Mouse (Mus musculus) kidney, adult 2 months (tissue): ENCODE measurements around the gene Sgpp1. TPM values are rescaled to one million over a fixed set of nuclear protein-coding genes. Genes with fewer than 3 reads are reported as not detected.

Source experiments
- DNase-seq: peaks from one replicate; pipeline ENCODE4 v3.0.0; 2021
- H3K27ac ChIP-seq: fragments of 200-500 bp; 2 replicates; pipeline ENCODE4 v1.5.1; 2012; ENCODE audit warnings: low read depth, low read length, control low read depth, inconsistent platforms; ENCODE audit not compliant: insufficient read depth
- H3K27me3 ChIP-seq: fragments of 200-500 bp; replicated peaks from 2 replicates; pipeline ENCODE4 v1.6.1; 2012; ENCODE audit warnings: mild to moderate bottlenecking, moderate library complexity, low read length, inconsistent platforms; ENCODE audit not compliant: control insufficient read depth, insufficient read depth
- H3K36me3 ChIP-seq: fragments of 200-500 bp; 2 replicates; pipeline ENCODE4 v1.6.1; 2012; ENCODE audit warnings: mild to moderate bottlenecking, moderate library complexity, low read length, inconsistent platforms; ENCODE audit not compliant: control insufficient read depth, insufficient read depth
- H3K4me1 ChIP-seq: fragments of 200-500 bp; 2 replicates; pipeline ENCODE4 v1.6.1; 2011; ENCODE audit warnings: low read length; ENCODE audit not compliant: control insufficient read depth, insufficient read depth
- H3K4me3 ChIP-seq: fragments of 200-500 bp; 2 replicates; pipeline ENCODE4 v1.5.1; 2011; ENCODE audit warnings: mild to moderate bottlenecking, low read depth, low read length, control low read depth; ENCODE audit not compliant: insufficient read depth
- CTCF ChIP-seq: fragments of 200-500 bp; conservative IDR thresholded peaks from 2 replicates; pipeline ENCODE4 v1.5.1; 2011; ENCODE audit warnings: low read depth, mild to moderate bottlenecking, control low read depth, low read length, moderate library complexity, mixed read lengths; ENCODE audit not compliant: insufficient read depth, insufficient read length
- POLR2A ChIP-seq: fragments of 200-500 bp; IDR thresholded peaks from one replicate; pipeline ENCODE4 v1.6.1; 2011; ENCODE audit warnings: low read depth, low read length, control low read depth
- WGBS: fragments of 180-500 bp; shearing (Covaris S2); methylation state at CpG from one replicate; pipeline ENCODE4 v1.1.7; 2018; 5-methylcytosine and 5-hydroxymethylcytosine counted together
- polyA plus RNA-seq: library from polyadenylated mRNA; depleted of rRNA; stranded (reverse); fragments of >200 nt; gene quantifications from 2 replicates; pipeline ENCODE4 v1.2.3, GENCODE M21; 2012; rRNA removed

Gene Sgpp1
- 77.7 and 78.3 TPM in 2 replicates for polyA plus RNA-seq

DNA sequence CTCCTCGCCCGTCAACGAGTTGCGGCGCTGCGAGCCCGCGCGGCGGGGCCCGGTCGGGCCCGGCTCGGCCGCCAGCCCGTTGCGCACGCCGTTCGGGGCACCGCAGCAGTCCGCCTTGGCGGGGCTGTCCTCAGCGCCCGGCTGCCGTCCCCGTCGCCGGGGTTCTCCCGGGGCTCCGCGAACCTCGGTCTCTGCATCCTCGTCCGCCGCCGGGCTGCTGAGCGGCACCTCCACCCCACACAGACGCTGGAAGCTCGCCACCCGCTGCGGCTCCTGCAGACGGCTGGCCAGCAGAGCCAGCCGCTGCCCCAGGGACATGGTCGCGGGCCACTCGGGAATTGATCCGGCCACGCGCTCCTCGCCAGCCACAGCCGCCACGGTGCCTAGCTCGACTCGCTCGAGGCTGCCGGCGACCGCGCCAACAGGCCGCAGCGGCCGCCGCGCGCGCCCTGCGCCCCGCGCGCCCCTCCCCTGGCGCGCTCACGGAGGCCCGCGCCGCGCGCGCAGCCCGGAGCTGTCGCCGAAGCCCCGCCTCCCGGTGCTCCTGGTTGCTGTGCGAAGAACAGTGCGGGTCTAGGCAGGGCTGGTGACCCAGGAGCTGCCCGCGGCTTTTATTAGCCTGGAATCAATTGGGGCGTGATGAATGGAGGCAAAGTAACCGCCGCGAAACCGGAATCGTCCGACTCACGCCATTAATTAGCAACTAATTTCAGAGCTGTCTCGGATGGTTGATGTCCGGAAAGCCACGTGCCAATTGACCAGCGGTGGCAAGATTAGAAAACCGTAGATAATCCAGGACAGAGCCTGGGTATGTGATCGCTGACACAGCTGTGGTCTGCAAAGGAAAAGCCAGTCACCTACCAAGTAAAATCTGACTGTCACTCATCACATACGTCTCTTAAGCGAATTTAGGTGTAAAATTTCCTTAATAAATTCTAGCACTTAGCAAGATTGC, at the start of gene Sgpp1:
Sgpp1 (minus strand) TSS at position 484 of the 955 bp plus-strand sequence.
- Histone ChIP-seq H3K36me3 (no peaks in the 10 kb centered on the region), H3K27ac (peak within 1 kb of the TSS; percentile 94), H3K4me3 (peak within 1 kb of the TSS; percentile 100), H3K27me3 (no peaks in the 10 kb centered on the region), H3K4me1 (peaks cover 6% of the 10 kb centered on the region; the same call in 1 of the 2 replicates)
- peak; percentile 93 for DNase-seq
- TF ChIP-seq POLR2A (no peak), CTCF (no peak)
- WGBS: under 1% methylated on average over 105 of the region's 105 CpGs

DNA sequence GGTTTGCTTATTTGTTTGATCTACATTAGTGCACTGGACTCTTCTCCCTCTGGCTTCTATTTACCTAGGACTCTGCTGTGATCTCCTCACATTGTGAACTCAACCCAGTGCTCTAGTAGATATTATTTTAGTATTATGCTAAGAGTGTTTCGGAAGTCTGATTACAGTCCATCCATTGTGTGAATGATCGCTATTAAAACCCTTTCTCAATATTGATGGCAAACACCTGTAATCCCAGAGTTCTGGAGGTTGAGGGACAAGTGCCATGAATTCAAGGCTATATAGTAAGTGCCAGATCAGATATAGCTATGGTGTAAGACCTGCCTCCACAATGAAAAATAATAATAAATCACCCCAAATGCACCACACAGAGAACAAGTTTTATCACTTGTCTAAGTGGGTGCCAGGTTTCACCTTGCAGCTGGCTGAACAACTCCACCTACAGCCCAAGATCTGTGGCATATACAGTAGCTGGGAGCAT, 48.8 kb upstream of the Sgpp1 start:
- Histone ChIP-seq H3K36me3 (no peaks in the 10 kb centered on the region), H3K4me3 (no peak overlapping the region), H3K27me3 (no peaks in the 10 kb centered on the region), H3K27ac (no peak overlapping the region), H3K4me1 (no peaks in the 10 kb centered on the region)
- WGBS: 89% methylated on average over 2 of the region's 2 CpGs
- TF ChIP-seq CTCF (no peak), POLR2A (no peak)
- no peak for DNase-seq

DNA sequence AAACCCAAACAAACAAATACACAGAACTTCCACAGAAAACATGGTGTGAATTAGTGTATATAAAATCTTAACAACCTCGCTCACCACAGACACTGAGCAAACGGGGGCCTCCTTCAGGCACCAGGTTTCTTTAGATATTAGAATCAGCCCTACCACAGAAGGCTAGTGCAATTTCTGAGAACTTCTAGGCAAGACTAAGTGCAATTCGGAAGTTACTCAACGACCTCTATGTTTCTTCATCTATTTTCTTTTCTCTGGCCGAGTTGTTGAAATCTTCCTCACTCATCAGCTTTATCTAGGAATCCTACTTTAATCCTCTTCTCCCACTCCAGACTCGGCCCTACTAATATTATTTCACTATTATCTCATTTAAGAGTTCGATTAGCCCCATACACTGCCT, 46.5 kb upstream of the Sgpp1 start:
- Histone ChIP-seq H3K4me1 (no peaks in the 10 kb centered on the region), H3K4me3 (no peak overlapping the region), H3K27ac (no peak overlapping the region), H3K36me3 (no peaks in the 10 kb centered on the region), H3K27me3 (no peaks in the 10 kb centered on the region)
- DNase-seq: no peak
- no peak for TF ChIP-seq CTCF
- no peak for TF ChIP-seq POLR2A
- 86% methylated on average over 7 of the region's 7 CpGs for WGBS

DNA sequence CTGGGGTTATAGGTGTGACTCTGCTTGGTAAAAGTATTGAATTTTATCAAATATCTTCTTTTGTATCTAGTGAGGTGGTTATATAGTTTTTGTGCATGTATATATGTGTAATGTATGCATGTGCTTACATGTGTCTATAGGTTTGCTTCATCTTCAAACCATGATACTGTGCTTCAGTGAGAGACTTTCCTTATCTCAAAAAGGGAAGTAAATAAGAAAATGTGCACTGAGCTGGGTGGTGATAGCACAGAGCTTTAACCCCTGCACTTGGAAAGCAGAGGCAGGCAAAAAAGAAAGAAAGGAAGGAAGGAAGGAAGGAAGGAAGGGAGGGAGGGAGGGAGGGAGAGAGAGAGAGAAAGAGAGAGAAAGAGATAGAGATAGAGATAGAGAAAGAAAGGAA, 45.9 kb upstream of the Sgpp1 start:
- DNase-seq: no peak
- no peak for TF ChIP-seq POLR2A
- no peak for TF ChIP-seq CTCF
- no peaks in the 10 kb centered on the region for H3K4me1 ChIP-seq
- no peaks in the 10 kb centered on the region for H3K36me3 ChIP-seq
- H3K27ac ChIP-seq: no peak overlapping the region
- H3K27me3 ChIP-seq: no peaks in the 10 kb centered on the region
- no peak overlapping the region for H3K4me3 ChIP-seq

DNA sequence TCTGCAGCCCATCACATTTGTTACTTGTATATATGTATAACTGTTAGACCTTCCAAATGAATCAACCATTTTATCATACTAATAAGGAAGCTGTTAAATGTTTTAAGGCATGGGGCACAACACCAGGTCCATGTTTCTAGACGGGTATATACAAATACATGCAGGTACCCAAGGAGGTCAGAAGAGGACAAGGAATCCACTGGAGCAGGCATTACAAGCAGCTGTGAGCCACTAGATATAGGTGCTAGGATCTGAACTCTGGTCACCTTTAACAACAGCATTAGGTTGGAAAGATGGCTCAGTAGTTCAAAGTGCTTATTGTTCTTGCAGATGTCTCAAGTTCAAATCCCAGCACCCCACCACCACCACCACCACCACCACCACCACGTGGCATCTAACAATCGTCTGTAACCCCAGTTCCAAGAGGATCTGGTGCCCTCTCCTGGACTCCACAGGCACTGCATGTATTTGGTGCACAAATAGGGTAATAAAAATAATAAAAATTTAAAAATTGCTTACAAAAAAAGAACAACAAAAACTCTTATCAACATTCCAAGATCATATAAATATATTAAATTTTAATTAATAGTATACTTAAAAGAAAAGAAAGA, 37.0 kb upstream of the Sgpp1 start:
- Histone ChIP-seq H3K4me1 (no peaks in the 10 kb centered on the region), H3K27ac (no peak overlapping the region), H3K4me3 (no peak overlapping the region), H3K27me3 (no peaks in the 10 kb centered on the region), H3K36me3 (no peaks in the 10 kb centered on the region)
- 13% methylated on average over 3 of the region's 3 CpGs for whole genome bisulfite sequencing
- peak; percentile 81 for TF ChIP-seq CTCF
- no peak for TF ChIP-seq POLR2A
- DNase-seq: peak; percentile 62

DNA sequence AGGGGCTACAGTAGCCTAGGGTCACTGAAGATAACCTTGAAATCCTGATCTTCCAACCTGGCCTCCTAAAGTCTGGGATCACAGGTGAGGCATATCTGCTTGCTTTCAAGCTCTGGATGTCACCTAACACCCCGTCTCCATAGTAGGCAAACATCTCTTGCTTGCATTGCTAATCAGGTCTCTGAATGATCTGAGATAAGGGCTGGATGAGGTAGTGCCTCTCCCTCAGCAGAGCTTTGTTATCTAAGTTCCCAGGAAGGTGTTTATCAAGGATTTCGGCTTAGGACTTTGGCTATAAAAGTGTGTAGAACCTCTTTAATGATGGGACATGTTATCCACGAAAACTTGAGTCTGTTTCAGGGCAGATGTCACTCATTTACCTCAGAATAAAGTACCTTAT, 35.9 kb upstream of the Sgpp1 start:
- WGBS: 73% methylated on average over 3 of the region's 3 CpGs
- Histone ChIP-seq H3K27ac (no peak overlapping the region), H3K27me3 (no peaks in the 10 kb centered on the region), H3K4me3 (no peak overlapping the region), H3K4me1 (no peaks in the 10 kb centered on the region), H3K36me3 (no peaks in the 10 kb centered on the region)
- no peak for DNase-seq
- TF ChIP-seq CTCF (no peak), POLR2A (no peak)

DNA sequence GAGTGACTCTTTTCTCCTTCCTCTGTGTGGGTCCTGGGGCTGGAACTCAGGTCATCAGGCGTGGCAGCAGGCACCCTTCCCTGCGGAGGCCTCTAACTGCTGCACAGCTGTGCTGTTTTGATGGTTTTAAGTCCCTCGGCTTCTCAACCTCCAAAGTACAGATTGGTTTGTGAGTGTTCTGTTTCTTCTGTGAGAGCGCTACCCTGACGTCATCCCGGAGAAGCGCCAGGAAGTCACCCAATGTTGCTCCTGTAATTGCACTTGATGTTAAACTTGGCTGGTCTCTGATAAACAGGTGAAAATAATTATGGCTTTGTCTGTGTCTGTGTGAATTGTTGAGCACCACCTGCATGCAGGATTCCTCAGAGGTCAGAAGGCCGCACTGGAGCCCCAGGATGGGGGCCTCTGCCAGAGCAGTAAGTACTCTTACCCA, 31.4 kb upstream of the Sgpp1 start:
- peak; percentile 58 for DNase-seq
- no peaks in the 10 kb centered on the region; the same call in 1 of the 2 replicates for H3K4me1 ChIP-seq
- WGBS: 66% methylated on average over 8 of the region's 8 CpGs
- no peaks in the 10 kb centered on the region for H3K27me3 ChIP-seq
- H3K27ac ChIP-seq: peak overlapping the region; percentile 31; the same call in 1 of the 2 replicates
- no peaks in the 10 kb centered on the region for H3K36me3 ChIP-seq
- TF ChIP-seq CTCF (no peak), POLR2A (no peak)
- no peak overlapping the region for H3K4me3 ChIP-seq
